Mouse (Mus musculus) intestine, embryonic 14.5 days (tissue): ENCODE results near the gene Ttll2. TPM values are rescaled to one million over a fixed set of nuclear protein-coding genes. Genes with fewer than 3 reads are reported as not detected.
"Not testable (repeated sequence)": the region's sequence is repeated elsewhere in the genome, so short reads cannot be mapped to it uniquely, and the experiment has no call there.

Experiments
- ATAC-seq: fragments of 200-750 bp; cut with Nextera tagmentation; replicated peaks from 2 replicates; pipeline ENCODE4 v1.8.0; 2017; ENCODE audit warnings: low read depth, moderate number of reproducible peaks, moderate TSS enrichment, moderate library complexity; ENCODE audit not compliant: low FRiP score, low TSS enrichment
- DNase-seq: peaks from one replicate; pipeline ENCODE4 v3.0.0-alpha.2; 2018; ENCODE audit warnings: low spot score
- H3K27ac ChIP-seq: fragments of 300-500 bp; sonication (generic); 2 replicates; pipeline ENCODE4 v1.5.1; 2014; ENCODE audit warnings: low read depth, mild to moderate bottlenecking, control low read depth
- H3K27me3 ChIP-seq: fragments of 300-500 bp; sonication (generic); replicated peaks from 2 replicates; pipeline ENCODE4 v1.6.1; 2014; ENCODE audit warnings: low read length, control low read depth; ENCODE audit not compliant: control insufficient read depth, insufficient read depth
- H3K36me3 ChIP-seq: fragments of 300-500 bp; sonication (generic); 2 replicates; pipeline ENCODE4 v1.6.1; 2014; ENCODE audit warnings: low read length, control low read depth; ENCODE audit not compliant: control insufficient read depth, insufficient read depth
- H3K4me1 ChIP-seq: fragments of 300-500 bp; sonication (generic); replicated peaks from 2 replicates; pipeline ENCODE4 v1.6.1; 2014; ENCODE audit warnings: low read length, control low read depth, mixed read lengths; ENCODE audit not compliant: control insufficient read depth, insufficient read depth
- H3K4me2 ChIP-seq: fragments of 300-500 bp; sonication (generic); 2 replicates; pipeline ENCODE4 v1.6.1; 2014; ENCODE audit warnings: low read length
- H3K4me3 ChIP-seq: fragments of 300-500 bp; sonication (generic); 2 replicates; pipeline ENCODE4 v1.5.1; 2014; ENCODE audit warnings: low read depth, low read length, control low read depth, mixed read lengths
- H3K9ac ChIP-seq: fragments of 300-500 bp; sonication (generic); 2 replicates; pipeline ENCODE4 v1.6.1; 2014; ENCODE audit warnings: mild to moderate bottlenecking, low read length
- H3K9me3 ChIP-seq: fragments of 300-500 bp; sonication (generic); 2 replicates; pipeline ENCODE4 v1.6.1; 2016; ENCODE audit warnings: low read length, control low read depth; ENCODE audit not compliant: control insufficient read depth
- WGBS: fragments of 180-500 bp; shearing (Covaris S2); extraction: QIAGEN DNeasy Blood & Tissue Kit; methylation state at CpG from one replicate; pipeline ENCODE4 v1.1.7; 2014; 5-methylcytosine and 5-hydroxymethylcytosine counted together
- polyA plus RNA-seq: library from polyadenylated mRNA; unstranded; fragments of >200 nt; fragmentation: Nextera tagmentation; extraction: Ambion mirVana; gene quantifications from 2 replicates; pipeline ENCODE4 v1.2.1, GENCODE M21; 2014

The Ttll2 gene
- polyA plus RNA-seq, 1 experiment from 2014 or later: not detected

DNA sequence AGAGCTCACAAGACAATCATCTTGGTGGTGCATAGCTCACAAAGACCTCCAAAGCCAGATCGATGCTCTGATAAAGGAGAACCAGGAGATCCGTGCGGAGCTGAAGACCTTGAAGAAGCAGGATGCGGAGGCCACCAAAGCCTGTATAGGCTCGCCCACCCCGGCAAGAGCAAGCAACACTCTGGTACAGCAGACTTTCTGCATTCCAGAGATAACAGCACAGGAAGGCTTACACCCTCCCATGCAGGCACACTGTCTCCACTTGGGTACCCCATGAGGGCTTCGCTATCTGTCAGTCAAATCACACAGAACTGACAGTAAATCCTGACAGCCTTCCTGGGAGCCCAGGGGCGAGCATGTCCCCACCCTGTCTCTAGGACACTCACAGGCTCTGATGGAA lies 26.1 kb downstream of the Ttll2 start:
- H3K9ac ChIP-seq, H3K4me1 ChIP-seq, H3K4me2 ChIP-seq, H3K27me3 ChIP-seq, H3K36me3 ChIP-seq, H3K27ac ChIP-seq, H3K9me3 ChIP-seq, H3K4me3 ChIP-seq, DNase-seq, ATAC-seq: not testable (repeated sequence)
- 50% methylated on average over 4 of the region's 8 CpGs for WGBS

DNA sequence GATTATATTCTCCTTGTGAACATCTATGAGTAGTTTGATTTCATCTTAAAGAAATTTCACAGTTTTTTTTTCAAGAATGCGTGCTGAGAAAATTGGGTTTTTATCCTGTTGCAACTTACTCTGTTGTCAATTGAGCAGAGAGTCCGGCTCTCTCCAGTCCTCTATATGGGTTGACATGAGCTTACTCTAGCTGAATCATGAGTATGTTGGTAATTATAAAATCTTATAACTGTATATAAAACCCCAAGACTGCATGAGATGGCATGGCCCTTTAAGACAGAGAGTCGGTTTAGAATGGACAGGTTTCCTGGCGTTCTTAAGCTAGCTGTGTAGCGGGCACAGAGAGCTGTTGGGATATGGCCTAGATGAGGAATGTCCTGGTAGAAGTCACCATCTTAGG lies 28.1 kb downstream of the Ttll2 start, which contains the start of gene Tcp10a:
Gene Tcp10a (plus strand): TSS at position 301 of the 400 bp plus-strand sequence.
- not testable (repeated sequence) for DNase-seq, H3K4me3 ChIP-seq, H3K4me1 ChIP-seq, H3K9me3 ChIP-seq, ATAC-seq, H3K9ac ChIP-seq, H3K4me2 ChIP-seq, H3K36me3 ChIP-seq, H3K27me3 ChIP-seq, H3K27ac ChIP-seq
- 97% methylated on average over 3 of the region's 5 CpGs for WGBS

DNA sequence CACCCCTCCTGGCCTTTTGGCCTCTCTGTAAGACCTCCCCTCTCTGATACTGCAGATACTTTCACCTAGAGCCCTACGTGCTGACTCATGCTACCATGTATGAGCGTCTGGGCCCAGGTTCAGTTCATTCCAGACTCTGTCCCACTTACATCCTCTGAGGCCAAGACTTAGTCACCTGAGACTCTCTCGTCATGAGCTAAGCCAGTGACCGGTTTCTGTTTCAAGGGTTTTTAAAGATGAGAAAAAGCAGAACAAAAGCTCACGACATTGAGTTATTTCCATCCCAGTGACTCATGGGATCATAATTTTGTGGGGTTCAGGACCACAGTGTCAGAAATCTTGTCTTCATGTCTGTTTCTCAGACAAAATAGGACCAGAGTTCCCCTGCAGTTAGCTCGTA lies 32.7 kb downstream of the Ttll2 start:
- H3K4me1 ChIP-seq, ATAC-seq, DNase-seq, H3K27me3 ChIP-seq, H3K9me3 ChIP-seq, H3K4me2 ChIP-seq, H3K4me3 ChIP-seq, H3K36me3 ChIP-seq, H3K27ac ChIP-seq, H3K9ac ChIP-seq: not testable (repeated sequence)
- 72% methylated on average over 6 of the region's 6 CpGs for WGBS

DNA sequence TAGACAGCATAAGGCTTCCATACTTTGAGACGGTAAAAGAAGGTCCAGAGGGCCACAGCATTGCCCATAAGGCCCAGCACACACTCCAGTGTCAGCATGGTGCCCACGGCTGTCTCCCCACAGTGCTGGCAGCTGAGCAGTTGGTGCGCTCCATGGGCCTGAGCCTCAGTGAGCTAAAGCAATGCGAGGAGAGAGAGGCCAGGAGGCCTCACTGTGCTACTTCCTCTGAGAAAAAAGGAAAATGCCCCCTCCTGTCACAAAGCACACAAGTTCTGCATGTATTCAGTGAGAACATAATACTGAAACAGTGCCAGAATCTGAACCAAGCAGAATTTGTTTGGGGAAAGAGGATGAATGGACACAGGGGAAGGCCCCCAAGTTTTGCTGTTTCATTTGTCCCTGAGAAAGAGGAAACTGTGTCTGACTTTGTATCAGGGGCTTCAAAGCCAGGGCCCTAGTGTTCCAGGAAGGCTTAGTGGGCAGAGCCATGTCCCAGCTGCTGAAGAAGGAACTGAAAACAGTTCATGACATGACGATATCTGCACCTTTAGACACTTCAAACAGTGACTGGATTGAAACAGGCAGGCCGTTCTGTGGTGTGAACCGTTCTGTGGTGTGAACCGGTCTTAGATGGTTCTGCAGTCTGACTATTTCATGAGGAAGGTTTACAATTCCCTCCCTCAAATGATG lies 36.7 kb downstream of the Ttll2 start:
- DNase-seq, H3K4me1 ChIP-seq, H3K4me2 ChIP-seq, H3K27me3 ChIP-seq, H3K4me3 ChIP-seq, ATAC-seq, H3K36me3 ChIP-seq, H3K27ac ChIP-seq, H3K9me3 ChIP-seq, H3K9ac ChIP-seq: not testable (repeated sequence)
- WGBS: 74% methylated on average over 5 of the region's 8 CpGs

DNA sequence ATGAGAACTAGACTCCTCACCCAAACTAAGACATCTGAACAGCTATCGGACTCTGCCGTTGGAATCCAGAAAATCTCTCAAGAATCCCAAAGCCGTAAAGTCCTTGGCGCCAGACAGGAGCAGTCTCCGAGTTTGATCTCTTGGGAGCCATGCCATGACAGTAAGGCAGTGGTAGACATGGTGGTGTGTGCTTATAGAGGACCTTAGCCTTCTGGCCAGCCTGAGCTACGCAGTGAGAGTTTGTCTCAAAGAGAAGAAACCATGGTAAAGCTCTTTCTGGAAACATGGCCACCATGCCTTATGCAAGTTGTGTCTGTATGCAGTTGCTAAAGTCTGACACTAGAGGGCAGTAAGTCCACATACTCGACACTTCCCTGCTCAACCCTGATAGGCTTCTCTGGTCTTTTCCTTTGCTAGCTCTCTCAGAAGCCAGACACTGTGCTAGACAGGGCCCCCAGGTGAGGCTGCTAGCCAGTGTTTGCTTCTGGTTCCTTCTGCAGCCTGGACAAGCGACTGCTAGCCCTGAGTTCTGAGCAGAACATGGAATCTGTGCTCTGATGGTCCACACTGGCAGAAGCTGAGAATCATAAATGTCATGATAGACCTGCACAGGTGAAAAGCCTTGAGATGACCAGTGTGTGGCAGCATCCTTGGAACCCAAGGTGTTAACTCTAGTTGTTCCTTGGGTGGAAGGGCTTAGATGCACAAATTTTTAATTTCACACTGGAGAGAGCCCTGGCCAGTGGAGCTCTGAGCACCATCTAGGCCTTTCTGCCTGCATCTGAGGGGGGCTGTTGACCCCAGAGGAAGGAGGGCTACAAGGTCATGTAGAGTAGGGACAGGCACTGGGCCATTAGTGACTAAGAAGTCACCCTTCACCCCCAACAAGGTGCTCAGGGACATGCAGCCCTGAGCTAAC lies 46.0 kb downstream of the Ttll2 start:
- H3K4me1 ChIP-seq, H3K27ac ChIP-seq, H3K9me3 ChIP-seq, H3K9ac ChIP-seq, DNase-seq, H3K4me2 ChIP-seq, H3K27me3 ChIP-seq, H3K4me3 ChIP-seq, H3K36me3 ChIP-seq: not testable (repeated sequence)
- WGBS: 58% methylated on average over 8 of the region's 8 CpGs
- peak; percentile 85; the same call in 1 of the 2 replicates for ATAC-seq

Other genes starting within 250 kb of the Ttll2 start
- 15.1 and 16.5 TPM in 2 replicates for gene Rps6ka2, start 182.6 kb downstream of the Ttll2 start, polyA plus RNA-seq
- gene Tcp10a, start 28.1 kb downstream of the Ttll2 start, polyA plus RNA-seq: not detected in 2 replicates
- gene Gm49630, start 19.3 kb upstream of the Ttll2 start, polyA plus RNA-seq: not detected in 2 replicates
- not detected in 2 replicates for gene Unc93a2, start 32.8 kb upstream of the Ttll2 start, polyA plus RNA-seq